Mouse (Mus musculus): ENCODE data around the gene Pappa2. TPM values are rescaled to one million over a fixed set of nuclear protein-coding genes. Genes with fewer than 3 reads are reported as not detected.
A peak's percentile ranks its signal among the peaks of the same experiment; 100 is the strongest.

The Pappa2 gene
- polyA plus RNA-seq, 1 experiment from 2014 or later, result 1.8 TPM

- Histone ChIP-seq H3K9ac (replicated peaks) (no peak overlapping the region), H3K27me3 (no peaks in the 10 kb centered on the region), H3K4me3 (replicated peaks) (no peak overlapping the region), H3K36me3 (no peaks in the 10 kb centered on the region), H3K27ac (no peak overlapping the region), H3K4me1 (replicated peaks) (no peaks in the 10 kb centered on the region), H3K4me2 (no peak overlapping the region), H3K9me3 (no peaks in the 10 kb centered on the region)
- ATAC-seq (ENCODE audit: insufficient number of reproducible peaks, insufficient read depth, low FRiP score, low TSS enrichment, low read depth), result no peak
- WGBS, result 70% methylated on average over 10 of the region's 10 CpGs
Measured at GRCm38 (mm10) chr1:158844604-158845003, 135.7 kb downstream of the Pappa2 start.

- no peaks in the 10 kb centered on the region for H3K27me3 ChIP-seq
- no peak overlapping the region for H3K4me3 ChIP-seq (replicated peaks)
- WGBS, result 81% methylated on average over 4 of the region's 4 CpGs
- no peaks in the 10 kb centered on the region for H3K4me1 ChIP-seq (replicated peaks)
- no peak overlapping the region for H3K9ac ChIP-seq (replicated peaks)
- no peak overlapping the region for H3K4me2 ChIP-seq
- no peak for ATAC-seq (ENCODE audit: insufficient number of reproducible peaks, insufficient read depth, low FRiP score, low TSS enrichment, low read depth)
- no peaks in the 10 kb centered on the region for H3K9me3 ChIP-seq
- H3K27ac ChIP-seq, result no peak overlapping the region
- no peaks in the 10 kb centered on the region for H3K36me3 ChIP-seq
Measured at GRCm38 (mm10) chr1:158837151-158837550, 143.1 kb downstream of the Pappa2 start.

- no peak overlapping the region for H3K4me2 ChIP-seq
- H3K4me1 ChIP-seq (replicated peaks), result no peaks in the 10 kb centered on the region
- H3K27ac ChIP-seq, result no peak overlapping the region
- no peak overlapping the region for H3K4me3 ChIP-seq (replicated peaks)
- no peaks in the 10 kb centered on the region for H3K27me3 ChIP-seq
- H3K36me3 ChIP-seq, result no peaks in the 10 kb centered on the region
- H3K9me3 ChIP-seq, result no peaks in the 10 kb centered on the region
- H3K9ac ChIP-seq (replicated peaks), result no peak overlapping the region
- WGBS, result 72% methylated on average over 3 of the region's 3 CpGs
- no peak for ATAC-seq (ENCODE audit: insufficient number of reproducible peaks, insufficient read depth, low FRiP score, low TSS enrichment, low read depth)
Measured at GRCm38 (mm10) chr1:158830152-158830551, 150.1 kb downstream of the Pappa2 start.

DNA sequence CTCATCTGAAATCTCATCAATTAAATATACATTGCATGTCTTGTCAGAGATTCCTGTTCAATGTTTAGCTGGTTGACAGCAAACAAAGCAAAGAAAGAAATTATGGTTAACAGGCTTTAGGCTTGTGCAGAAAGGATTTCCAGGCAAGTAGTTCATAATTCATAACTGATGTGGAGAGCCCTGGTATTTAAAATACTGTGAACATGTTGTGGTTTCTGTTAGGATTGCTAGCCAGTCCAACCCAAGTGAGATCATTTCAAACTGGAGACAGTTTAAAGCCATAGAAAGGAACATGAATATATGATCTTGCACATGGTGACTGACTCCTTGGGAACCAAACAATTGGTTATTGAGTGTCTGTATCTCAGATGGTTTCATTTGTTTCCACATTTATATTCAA is 152.4 kb downstream of the Pappa2 start:
- Histone ChIP-seq H3K27ac (no peak overlapping the region), H3K36me3 (no peaks in the 10 kb centered on the region), H3K9ac (replicated peaks) (no peak overlapping the region), H3K4me1 (replicated peaks) (no peaks in the 10 kb centered on the region), H3K9me3 (no peaks in the 10 kb centered on the region), H3K27me3 (no peaks in the 10 kb centered on the region), H3K4me3 (replicated peaks) (no peak overlapping the region), H3K4me2 (no peak overlapping the region)
- ATAC-seq (ENCODE audit: insufficient number of reproducible peaks, insufficient read depth, low FRiP score, low TSS enrichment, low read depth), result no peak

DNA sequence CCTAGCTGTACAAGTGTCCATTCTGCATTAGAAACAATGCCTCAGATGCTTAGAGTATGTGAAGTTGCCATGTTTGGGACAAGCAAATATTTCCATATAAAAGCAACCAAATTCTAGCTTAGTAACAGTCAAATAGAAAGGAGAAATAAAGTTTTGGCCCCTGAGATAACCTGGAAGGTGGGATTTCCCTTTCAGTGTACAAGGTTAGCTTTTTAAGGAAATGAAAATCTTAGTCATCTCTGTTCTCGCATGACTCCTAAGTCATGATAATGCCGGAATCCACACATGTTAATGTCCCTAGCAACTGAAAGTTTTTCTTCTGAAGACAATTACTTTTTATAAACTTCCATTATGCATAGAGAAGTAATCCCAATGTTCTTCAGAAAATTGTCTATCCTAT is 160.6 kb downstream of the Pappa2 start:
- no peak overlapping the region for H3K4me2 ChIP-seq
- H3K9ac ChIP-seq (replicated peaks), result no peak overlapping the region
- ATAC-seq (ENCODE audit: insufficient number of reproducible peaks, insufficient read depth, low FRiP score, low TSS enrichment, low read depth), result no peak
- H3K36me3 ChIP-seq, result no peaks in the 10 kb centered on the region
- 92% methylated on average over 2 of the region's 2 CpGs for WGBS
- H3K27me3 ChIP-seq, result no peaks in the 10 kb centered on the region
- peaks cover 16% of the 10 kb centered on the region; the same call in 1 of the 2 replicates for H3K4me1 ChIP-seq (replicated peaks)
- no peak overlapping the region for H3K4me3 ChIP-seq (replicated peaks)
- no peak overlapping the region for H3K27ac ChIP-seq
- H3K9me3 ChIP-seq, result no peaks in the 10 kb centered on the region

- 18% methylated on average over 3 of the region's 3 CpGs for WGBS
- no peaks in the 10 kb centered on the region for H3K36me3 ChIP-seq
- no peaks in the 10 kb centered on the region for H3K9me3 ChIP-seq
- peaks cover 23% of the 10 kb centered on the region for H3K4me1 ChIP-seq (replicated peaks)
- H3K4me3 ChIP-seq (replicated peaks), result no peak overlapping the region
- no peak overlapping the region for H3K9ac ChIP-seq (replicated peaks)
- ATAC-seq (ENCODE audit: insufficient number of reproducible peaks, insufficient read depth, low FRiP score, low TSS enrichment, low read depth), result peak; percentile 59; the same call in 1 of the 2 replicates
- no peaks in the 10 kb centered on the region for H3K27me3 ChIP-seq
- H3K4me2 ChIP-seq, result no peak overlapping the region
- H3K27ac ChIP-seq, result peak overlapping the region; percentile 41; the same call in 1 of the 2 replicates
Measured at GRCm38 (mm10) chr1:158816479-158816878, 163.8 kb downstream of the Pappa2 start.

- peak overlapping the region; percentile 62 for H3K27ac ChIP-seq
Measured at GRCm38 (mm10) chr1:158811887-158812286, 168.4 kb downstream of the Pappa2 start.

GRCm38 (mm10) chr1:158775486-158775885 is 204.8 kb downstream of the Pappa2 start:
- Histone ChIP-seq H3K9ac (replicated peaks) (no peak overlapping the region), H3K27me3 (no peaks in the 10 kb centered on the region), H3K36me3 (no peaks in the 10 kb centered on the region), H3K4me1 (replicated peaks) (no peaks in the 10 kb centered on the region), H3K27ac (no peak overlapping the region), H3K4me3 (replicated peaks) (no peak overlapping the region), H3K9me3 (no peaks in the 10 kb centered on the region), H3K4me2 (no peak overlapping the region)
- 93% methylated on average over 5 of the region's 5 CpGs for WGBS
- ATAC-seq (ENCODE audit: insufficient number of reproducible peaks, insufficient read depth, low FRiP score, low TSS enrichment, low read depth), result no peak

More at GRCm38 (mm10) chr1:158811887-158812286, 168.4 kb downstream of the Pappa2 start:
- WGBS, result 17% methylated on average over 3 of the region's 3 CpGs
- Histone ChIP-seq H3K4me1 (replicated peaks) (peaks cover 19% of the 10 kb centered on the region), H3K36me3 (no peaks in the 10 kb centered on the region), H3K27me3 (no peaks in the 10 kb centered on the region), H3K9ac (replicated peaks) (no peak overlapping the region), H3K4me2 (no peak overlapping the region), H3K9me3 (no peaks in the 10 kb centered on the region), H3K4me3 (replicated peaks) (no peak overlapping the region)
- ATAC-seq (ENCODE audit: insufficient number of reproducible peaks, insufficient read depth, low FRiP score, low TSS enrichment, low read depth), result peak; percentile 79

- H3K4me2 ChIP-seq, result no peak overlapping the region
- ATAC-seq (ENCODE audit: insufficient number of reproducible peaks, insufficient read depth, low FRiP score, low TSS enrichment, low read depth), result no peak
- H3K4me1 ChIP-seq (replicated peaks), result no peaks in the 10 kb centered on the region
- H3K27me3 ChIP-seq, result no peaks in the 10 kb centered on the region
- no peaks in the 10 kb centered on the region for H3K9me3 ChIP-seq
- no peak overlapping the region for H3K9ac ChIP-seq (replicated peaks)
- no peak overlapping the region for H3K27ac ChIP-seq
- no peak overlapping the region for H3K4me3 ChIP-seq (replicated peaks)
- no peaks in the 10 kb centered on the region for H3K36me3 ChIP-seq
Measured at GRCm38 (mm10) chr1:158773102-158773501, 207.2 kb downstream of the Pappa2 start.

- Histone ChIP-seq H3K4me1 (replicated peaks) (no peaks in the 10 kb centered on the region), H3K36me3 (no peaks in the 10 kb centered on the region), H3K4me2 (no peak overlapping the region), H3K4me3 (replicated peaks) (no peak overlapping the region), H3K27ac (no peak overlapping the region), H3K9ac (replicated peaks) (no peak overlapping the region), H3K9me3 (no peaks in the 10 kb centered on the region), H3K27me3 (no peaks in the 10 kb centered on the region)
- 95% methylated on average over 4 of the region's 4 CpGs for WGBS
- no peak for ATAC-seq (ENCODE audit: insufficient number of reproducible peaks, insufficient read depth, low FRiP score, low TSS enrichment, low read depth)
Measured at GRCm38 (mm10) chr1:158770756-158771155, 209.5 kb downstream of the Pappa2 start.

- H3K27ac ChIP-seq, result no peak overlapping the region
- no peaks in the 10 kb centered on the region for H3K9me3 ChIP-seq
- ATAC-seq (ENCODE audit: insufficient number of reproducible peaks, insufficient read depth, low FRiP score, low TSS enrichment, low read depth), result no peak
- no peaks in the 10 kb centered on the region for H3K36me3 ChIP-seq
- H3K27me3 ChIP-seq, result no peaks in the 10 kb centered on the region
- 81% methylated on average over 7 of the region's 7 CpGs for whole genome bisulfite sequencing
- H3K4me3 ChIP-seq (replicated peaks), result no peak overlapping the region
- no peak overlapping the region for H3K4me2 ChIP-seq
- no peak overlapping the region for H3K9ac ChIP-seq (replicated peaks)
- no peaks in the 10 kb centered on the region for H3K4me1 ChIP-seq (replicated peaks)
Measured at GRCm38 (mm10) chr1:158770036-158770655, 210.1 kb downstream of the Pappa2 start.

DNA sequence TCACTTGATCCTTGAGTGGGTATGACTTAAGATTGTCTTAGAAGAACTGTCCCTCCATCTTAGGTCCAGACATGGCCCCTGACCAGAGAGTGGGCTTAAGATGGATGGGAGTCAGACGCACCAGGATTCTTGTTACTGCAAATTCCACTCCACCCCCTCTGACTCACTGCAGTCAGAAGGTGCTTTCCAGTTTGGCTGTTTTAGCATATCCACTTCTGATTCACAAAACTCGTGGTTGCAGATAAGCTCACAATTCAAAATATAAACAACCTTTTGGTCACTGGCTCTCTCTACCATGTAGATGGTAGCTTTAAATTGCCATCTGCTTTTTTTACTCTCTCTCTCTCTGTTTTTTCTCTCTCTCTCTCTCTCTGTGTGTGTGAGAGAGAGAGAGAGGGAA is 214.4 kb downstream of the Pappa2 start:
- Histone ChIP-seq H3K27ac (no peak overlapping the region), H3K36me3 (no peaks in the 10 kb centered on the region), H3K27me3 (no peaks in the 10 kb centered on the region), H3K4me1 (replicated peaks) (no peaks in the 10 kb centered on the region), H3K4me2 (no peak overlapping the region), H3K4me3 (replicated peaks) (no peak overlapping the region), H3K9me3 (no peaks in the 10 kb centered on the region), H3K9ac (replicated peaks) (no peak overlapping the region)
- no peak for ATAC-seq (ENCODE audit: insufficient number of reproducible peaks, insufficient read depth, low FRiP score, low TSS enrichment, low read depth)
- WGBS, result 46% methylated on average over 2 of the region's 2 CpGs
